9 mouse cellular contexts compared by ENCODE assay signal in the genomic region with DNA sequence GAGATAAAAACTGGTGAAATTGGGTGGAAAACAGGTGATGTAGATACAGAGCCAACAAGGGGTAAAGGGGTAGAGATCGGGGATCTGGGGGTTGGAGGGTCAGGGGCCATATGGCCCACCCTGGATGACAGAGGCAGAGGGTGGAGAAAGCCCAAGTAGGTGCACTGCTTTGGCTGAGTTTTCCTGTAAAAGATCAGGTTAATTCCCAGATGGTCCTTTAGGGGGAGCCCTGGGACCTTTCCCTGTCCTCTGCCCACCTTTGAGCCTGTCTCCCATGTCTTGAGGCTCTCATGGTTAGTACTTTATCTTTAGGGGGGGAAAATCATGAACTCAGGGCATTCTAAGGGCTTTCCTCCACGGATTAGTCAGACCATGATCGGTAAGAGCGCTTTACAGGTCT.
DNase-seq lines count a peak whose midpoint lies in the region; ATAC-seq and TF ChIP-seq lines count a peak whose summit lies in the region.
"Had no signal": no experiment of that assay in that cellular context is flagged by ENCODE, and none has a peak within 500 bp of the region (broad histone marks: within the 10 kb centered on the region; RNA-seq: fewer than 3 reads in every experiment).

No protein-coding gene starts in this region.

- no peak overlapping the region for H3K27ac ChIP-seq in forebrain, embryonic 10.5 days
- no peak overlapping the region for H3K27ac ChIP-seq in forebrain, embryonic 15.5 days (replicated peaks)
- no peak overlapping the region for H3K27ac ChIP-seq in kidney, postnatal 0 days
- H3K27ac ChIP-seq in midbrain, embryonic 13.5 days: no peak overlapping the region

- no peak overlapping the region for H3K4me3 ChIP-seq in forebrain, embryonic 10.5 days
- H3K4me3 ChIP-seq in forebrain, embryonic 15.5 days: no peak overlapping the region
- H3K4me3 ChIP-seq in kidney, postnatal 0 days (replicated peaks; ENCODE audit: low read depth, low read length): no peak overlapping the region
- no peak overlapping the region for H3K4me3 ChIP-seq in midbrain, embryonic 13.5 days (replicated peaks)
- H3K4me3 ChIP-seq: myocyte had no signal

- H3K27me3 ChIP-seq in forebrain, embryonic 10.5 days (ENCODE audit: poor library complexity, severe bottlenecking): no peaks in the 10 kb centered on the region
- H3K27me3 ChIP-seq in forebrain, embryonic 15.5 days: no peaks in the 10 kb centered on the region
- no peaks in the 10 kb centered on the region for H3K27me3 ChIP-seq in kidney, postnatal 0 days (ENCODE audit: insufficient read depth, low read length)
- no peaks in the 10 kb centered on the region for H3K27me3 ChIP-seq in midbrain, embryonic 13.5 days

- H3K9me3 ChIP-seq in forebrain, embryonic 10.5 days: no peaks in the 10 kb centered on the region
- H3K9me3 ChIP-seq in forebrain, embryonic 15.5 days: no peaks in the 10 kb centered on the region
- H3K9me3 ChIP-seq in kidney, postnatal 0 days (replicated peaks; ENCODE audit: low read length): no peaks in the 10 kb centered on the region
- no peaks in the 10 kb centered on the region for H3K9me3 ChIP-seq in midbrain, embryonic 13.5 days

- peak; percentile 29 for DNase-seq in forebrain, embryonic 10.5 days (ENCODE audit: extremely low spot score, low spot score)
- peak; percentile 4 for DNase-seq in thymus, postnatal 0 days (ENCODE audit: low spot score)
- no peak for DNase-seq in thymus, adult 18-20 months
- DNase-seq in embryo, embryonic 11 days: peak; percentile 66
- peak; percentile 70 for DNase-seq in kidney, postnatal 0 days (ENCODE audit: low spot score)
- peak; percentile 6 for DNase-seq in thymus, postnatal 25 days

- ATAC-seq in forebrain, embryonic 15.5 days (replicated peaks): no peak; the same call in 1 of the 2 replicates
- ATAC-seq in kidney, postnatal 0 days (replicated peaks; ENCODE audit: low FRiP score, low read depth): 0 out of 2 replicates have a peak, but pooled peaks have one; percentile 21
- peak; percentile 61; the same call in 1 of the 2 replicates for ATAC-seq in midbrain, embryonic 13.5 days

- WGBS in forebrain, embryonic 10.5 days: 18% methylated on average over 4 of the region's 4 CpGs
- 10% methylated on average over 4 of the region's 4 CpGs for WGBS in forebrain, embryonic 15.5 days
- 26% methylated on average over 4 of the region's 4 CpGs for WGBS in kidney, postnatal 0 days
- 8% methylated on average over 4 of the region's 4 CpGs for WGBS in midbrain, embryonic 13.5 days

- TF ChIP-seq CTCF in kidney, postnatal 0 days (IDR thresholded peaks at IDR 0.05; ENCODE audit: low read depth): peak; percentile 75

- no peaks in the 10 kb centered on the region for H3K36me3 ChIP-seq in forebrain, embryonic 10.5 days (replicated peaks)
- no peaks in the 10 kb centered on the region for H3K36me3 ChIP-seq in forebrain, embryonic 15.5 days
- H3K36me3 ChIP-seq in kidney, postnatal 0 days (ENCODE audit: insufficient read depth, low read length): no peaks in the 10 kb centered on the region
- H3K36me3 ChIP-seq in midbrain, embryonic 13.5 days: no peaks in the 10 kb centered on the region

- peaks cover 2% of the 10 kb centered on the region; the same call in 1 of the 2 replicates for H3K4me1 ChIP-seq in forebrain, embryonic 10.5 days
- peaks cover 10% of the 10 kb centered on the region for H3K4me1 ChIP-seq in forebrain, embryonic 15.5 days
- no peaks in the 10 kb centered on the region for H3K4me1 ChIP-seq in kidney, postnatal 0 days (replicated peaks; ENCODE audit: insufficient read depth, low read length)
- H3K4me1 ChIP-seq in midbrain, embryonic 13.5 days (replicated peaks): peaks cover 21% of the 10 kb centered on the region

- no peak overlapping the region for H3K4me2 ChIP-seq in forebrain, embryonic 15.5 days (replicated peaks)
- no peak overlapping the region for H3K4me2 ChIP-seq in kidney, postnatal 0 days (ENCODE audit: low read length)
- no peak overlapping the region for H3K4me2 ChIP-seq in midbrain, embryonic 13.5 days (replicated peaks)

- H3K9ac ChIP-seq in forebrain, embryonic 15.5 days (replicated peaks): no peak overlapping the region
- H3K9ac ChIP-seq in kidney, postnatal 0 days (ENCODE audit: low read depth, low read length): no peak overlapping the region
- no peak overlapping the region for H3K9ac ChIP-seq in midbrain, embryonic 13.5 days (replicated peaks)

Comparison
In these comparisons a context has a peak if more than half of its experiments do, and no peak if none do; other contexts are left out.
1. DNase-seq: peak in forebrain, embryonic 10.5 days (single experiment), thymus, postnatal 0 days (single experiment), embryo, embryonic 11 days (single experiment), kidney, postnatal 0 days (single experiment) and thymus, postnatal 25 days (single experiment); none in thymus, adult 18-20 months (0 of 2).